Mouse (Mus musculus) CD4-positive, CD25-positive, alpha-beta regulatory T cell, adult 4 months (primary cell): Measurements from ENCODE around the gene Il11. TPM values are rescaled to one million over a fixed set of nuclear protein-coding genes. Genes with fewer than 3 reads are reported as not detected.
"Not testable (repeated sequence)": the region's sequence is repeated elsewhere in the genome, so short reads cannot be mapped to it uniquely, and the experiment has no call there.

ENCODE experiments used
- ATAC-seq: one replicate; pipeline ENCODE4 v1.8.0; 2017
- polyA plus RNA-seq, 2 experiments: library from polyadenylated mRNA; unstranded; fragments of 100-300 nt; shearing (Covaris generic); gene quantifications; one replicate each; pipeline ENCODE4 v1.2.1; 2017

Gene Il11
- under 1 TPM in 1 of 2 experiments, not detected in 1; 0.16 TPM for polyA plus RNA-seq

- ATAC-seq, result no peak
Measured at GRCm38 (mm10) chr7:4782759-4783158, at the start of gene Il11, which contains the start of gene Tmem190. TSS of gene Il11 (minus strand) at chr7:4782859. TSS of gene Tmem190 (plus strand) at chr7:4782937.

GRCm38 (mm10) chr7:4830476-4830875 is 47.8 kb upstream of the Il11 start:
- no peak for ATAC-seq

DNA sequence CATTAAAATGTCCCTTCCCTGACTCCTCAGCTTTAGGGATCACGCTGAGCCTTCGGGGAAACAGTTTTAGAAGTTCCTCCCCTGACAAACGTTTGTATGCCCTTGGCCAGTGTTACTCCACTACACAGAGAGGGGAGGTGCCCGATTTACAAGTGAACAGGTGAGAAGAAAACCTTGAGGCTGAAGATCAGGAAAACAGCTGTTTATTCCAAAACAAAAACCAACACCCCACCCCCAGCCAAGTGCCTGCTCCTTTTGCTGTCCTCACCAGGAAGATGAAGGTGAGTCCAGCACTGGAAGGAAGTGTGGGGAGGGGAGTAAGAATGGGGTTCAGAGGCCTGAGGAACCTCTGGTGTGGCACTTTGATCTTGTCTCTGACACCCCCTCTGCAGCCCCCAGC is 42.7 kb upstream of the Il11 start:
- ATAC-seq, result no peak

- no peak for ATAC-seq
Measured at GRCm38 (mm10) chr7:4822162-4822907, 39.7 kb upstream of the Il11 start.

GRCm38 (mm10) chr7:4821690-4822089 is 39.0 kb upstream of the Il11 start:
- no peak for ATAC-seq

DNA sequence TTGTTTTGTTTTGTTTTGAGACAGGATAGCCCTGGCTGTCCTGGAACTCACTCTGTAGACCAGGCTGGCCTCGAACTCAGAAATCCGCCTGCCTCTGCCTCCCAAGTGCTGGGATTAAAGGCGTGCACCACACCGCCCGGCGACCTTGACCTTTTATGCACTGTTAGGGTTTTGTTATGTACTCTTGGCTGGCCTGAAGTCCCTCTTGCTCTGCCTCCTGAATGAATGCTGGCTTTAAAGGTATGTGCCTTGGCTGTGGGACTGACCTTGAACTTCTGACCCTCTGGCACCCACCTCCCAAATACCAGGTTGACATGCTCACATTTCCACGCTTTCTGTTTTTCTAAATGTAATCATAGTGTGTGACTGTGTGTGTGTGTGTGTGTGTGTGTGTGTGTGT is 38.3 kb upstream of the Il11 start:
- not testable (repeated sequence) for ATAC-seq

- ATAC-seq, result no peak
Measured at GRCm38 (mm10) chr7:4816559-4816958, 33.9 kb upstream of the Il11 start.

GRCm38 (mm10) chr7:4813105-4813791 is 30.6 kb upstream of the Il11 start:
- ATAC-seq, result no peak

DNA sequence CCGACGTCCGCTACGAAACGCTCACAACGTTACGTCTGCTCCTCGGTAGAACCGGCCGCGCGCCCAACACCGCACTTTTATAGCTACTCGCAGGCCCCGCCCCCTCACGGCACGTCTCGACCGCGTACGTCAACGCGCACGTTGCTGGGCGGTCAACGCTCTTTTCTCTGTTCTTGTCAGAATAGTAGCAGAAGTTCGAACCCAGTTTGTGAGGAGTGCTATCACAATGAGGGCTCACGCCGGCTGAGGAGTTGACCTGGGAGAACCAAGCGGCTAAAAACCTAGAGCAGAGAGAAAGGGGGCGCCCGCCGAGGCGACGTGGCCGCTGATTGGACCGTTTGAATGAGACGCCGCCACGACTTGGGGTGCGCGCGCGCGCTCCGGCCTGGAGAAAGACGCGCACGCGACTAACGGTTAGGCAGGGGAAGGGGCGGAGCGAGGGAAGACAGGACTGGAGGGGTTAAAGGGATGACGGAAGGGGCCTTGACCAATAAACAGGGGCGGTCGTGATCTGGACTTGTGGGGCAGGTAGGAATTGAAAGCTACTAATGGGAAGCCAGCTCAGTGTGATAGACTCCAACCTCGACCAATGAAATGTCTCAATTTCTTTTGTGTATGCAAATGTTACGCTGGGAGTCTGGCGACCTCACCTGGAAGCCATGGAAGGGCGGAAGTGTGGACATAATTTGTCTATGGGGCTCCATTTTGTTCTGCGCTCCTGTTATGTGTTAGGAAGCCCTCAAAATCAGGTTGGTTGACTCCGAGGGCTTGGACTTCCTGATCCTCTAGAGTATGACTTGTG is 29.8 kb upstream of the Il11 start, which contains the start of gene Ube2s:
TSS of gene Ube2s (minus strand) at position 288 of the 802 bp plus-strand sequence.
- ATAC-seq, result peak; percentile 90

DNA sequence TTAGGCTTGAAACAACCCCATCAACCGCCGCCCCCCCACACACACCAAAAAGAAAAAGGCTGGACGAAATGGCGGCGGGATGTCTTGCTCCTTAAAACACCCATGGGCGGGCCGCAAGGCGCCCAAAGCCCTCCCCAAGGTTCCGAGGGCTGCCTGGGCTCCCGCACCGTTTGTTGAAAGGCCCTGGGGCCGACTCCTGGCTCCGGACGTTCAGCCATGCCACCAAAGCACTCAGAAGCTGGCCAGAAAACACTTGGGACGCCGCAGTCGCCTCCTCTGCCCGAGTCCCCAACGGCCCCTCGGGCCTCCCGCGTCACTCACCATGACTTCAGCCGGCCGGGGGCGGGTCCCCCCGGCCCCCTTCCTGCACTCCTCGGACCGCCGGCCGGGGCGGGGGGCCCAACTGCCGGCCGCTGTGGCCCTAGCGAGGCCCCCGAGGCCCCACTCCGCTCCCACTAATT is 29.2 kb upstream of the Il11 start:
- no peak for ATAC-seq

- not testable (repeated sequence) for ATAC-seq
Measured at GRCm38 (mm10) chr7:4811131-4811530, 28.5 kb upstream of the Il11 start.

DNA sequence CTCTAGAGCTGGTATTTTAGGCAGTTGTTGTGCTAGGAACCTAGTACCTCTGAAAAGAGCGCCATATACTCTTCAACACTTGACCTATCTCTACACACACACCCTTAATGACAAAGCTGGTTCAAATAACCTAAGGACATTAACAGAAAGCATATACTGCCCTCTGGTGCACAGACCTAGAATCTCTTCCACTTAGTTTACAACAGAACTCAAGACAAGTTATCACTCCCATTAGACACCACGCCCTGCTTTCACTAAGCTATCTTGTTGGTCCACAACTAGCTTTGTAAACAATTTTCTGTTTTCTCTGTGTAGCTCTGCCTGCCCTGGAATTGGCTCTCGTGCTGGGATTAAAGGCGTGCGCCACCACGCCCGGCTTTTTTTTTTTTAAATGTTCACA is 24.1 kb upstream of the Il11 start:
- peak; percentile 76 for ATAC-seq

DNA sequence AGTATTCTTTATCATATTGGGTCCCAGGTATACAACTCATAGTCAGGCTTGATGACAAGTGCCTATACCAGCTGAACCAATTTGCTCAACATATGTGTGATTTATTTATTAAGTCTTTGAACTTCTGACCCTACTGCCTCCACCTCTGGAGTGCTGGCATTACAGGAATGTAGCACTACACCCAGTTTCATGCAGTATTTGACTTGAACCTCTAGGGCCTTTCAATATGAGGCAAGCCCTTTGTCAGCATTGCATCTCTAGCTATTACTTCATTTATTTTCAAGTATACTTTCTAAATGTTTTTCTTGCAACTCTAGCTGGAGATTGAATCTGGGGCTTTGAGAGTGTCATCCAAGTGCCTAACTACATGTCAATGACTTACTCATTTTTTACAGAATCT is 19.6 kb upstream of the Il11 start:
- no peak for ATAC-seq

DNA sequence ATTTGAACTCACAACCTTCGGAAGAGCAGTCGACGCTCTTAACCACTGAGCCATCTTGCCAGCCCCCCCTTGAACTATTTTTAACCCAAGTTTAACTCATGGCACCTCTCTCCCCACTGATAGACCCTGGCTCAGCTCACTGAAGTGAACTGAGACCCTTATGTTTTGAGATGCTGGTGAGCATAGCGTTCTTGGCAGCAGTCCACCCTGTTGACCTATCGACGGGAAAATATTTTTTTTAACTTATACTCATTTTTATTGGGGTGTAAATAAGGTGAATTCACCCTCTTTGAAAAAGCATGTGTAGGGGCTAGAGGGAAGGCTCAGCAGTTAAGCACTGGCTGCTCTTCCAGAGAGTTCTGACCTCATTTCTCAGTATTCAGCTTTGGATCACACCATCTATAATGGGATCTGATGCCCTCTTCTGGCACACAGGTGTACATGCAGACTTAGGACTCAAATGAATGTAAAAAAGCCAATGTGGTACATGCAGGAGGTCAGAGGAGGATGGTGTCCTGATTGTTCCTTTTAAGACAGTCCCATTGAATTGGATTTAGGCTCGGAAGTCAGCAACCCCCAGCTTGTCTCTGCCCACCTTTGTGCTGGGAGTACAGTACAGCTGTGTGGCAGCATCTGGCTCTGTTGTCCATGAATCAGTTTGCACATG is 13.2 kb upstream of the Il11 start:
- ATAC-seq, result peak; percentile 27

- ATAC-seq, result no peak
Measured at GRCm38 (mm10) chr7:4794631-4795168, 12.0 kb upstream of the Il11 start.

- ATAC-seq, result no peak
Measured at GRCm38 (mm10) chr7:4793674-4794073, 11.0 kb upstream of the Il11 start.

GRCm38 (mm10) chr7:4793248-4793647 is 10.6 kb upstream of the Il11 start:
- ATAC-seq, result not testable (repeated sequence)

- peak; percentile 94 for ATAC-seq
Measured at GRCm38 (mm10) chr7:4792278-4793212, 9.9 kb upstream of the Il11 start, which contains the start of gene Rpl28. TSS of gene Rpl28 (plus strand) at chr7:4792874.

DNA sequence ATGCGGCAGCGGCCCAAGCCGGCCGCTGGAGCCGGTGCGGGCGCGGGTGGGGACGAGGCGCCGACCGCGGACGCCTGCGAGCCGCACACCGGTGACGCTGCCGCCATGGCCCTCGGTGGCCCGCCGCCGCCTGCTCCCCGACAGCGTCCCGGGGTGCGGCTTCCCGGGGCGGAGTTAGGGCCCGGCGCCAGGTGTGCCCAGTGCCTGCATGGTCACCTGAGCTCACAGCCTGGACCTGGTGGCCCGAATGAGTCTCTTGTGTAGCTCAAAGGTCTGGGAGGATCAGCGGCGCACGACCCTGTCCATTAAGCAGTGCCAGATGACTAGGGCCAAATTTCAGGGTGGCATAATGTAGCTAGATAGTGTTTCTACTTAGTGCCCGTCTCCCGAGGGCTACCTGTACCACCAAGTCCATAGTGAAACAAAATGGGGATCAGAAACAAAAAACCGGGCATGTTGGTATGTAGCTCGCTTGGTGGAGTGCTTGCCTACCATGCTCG is 6.8 kb upstream of the Il11 start, which contains the start of gene Tmem238:
TSS of gene Tmem238 (minus strand) at position 221 of the 500 bp plus-strand sequence.
- ATAC-seq, result no peak
